Mouse (Mus musculus) bone marrow macrophage, adult 2 months (primary cell): ENCODE data around the gene Cenpq.

Experiments used
- CTCF ChIP-seq: IDR thresholded peaks from 2 replicates; pipeline ENCODE4 v1.5.1; 2012; ENCODE audit warnings: low read depth, mild to moderate bottlenecking, low read length, moderate library complexity
- POLR2A ChIP-seq: IDR thresholded peaks from 2 replicates; pipeline ENCODE4 v1.6.1; 2012; ENCODE audit warnings: mild to moderate bottlenecking, low read depth, low read length, borderline replicate concordance

GRCm38 (mm10) chr17:40896863-40897262 is 38.0 kb downstream of the Cenpq start:
- TF ChIP-seq CTCF: no peak
- no peak for TF ChIP-seq POLR2A
